Mouse (Mus musculus): Measurements from ENCODE around the gene Pde4d.

DNA sequence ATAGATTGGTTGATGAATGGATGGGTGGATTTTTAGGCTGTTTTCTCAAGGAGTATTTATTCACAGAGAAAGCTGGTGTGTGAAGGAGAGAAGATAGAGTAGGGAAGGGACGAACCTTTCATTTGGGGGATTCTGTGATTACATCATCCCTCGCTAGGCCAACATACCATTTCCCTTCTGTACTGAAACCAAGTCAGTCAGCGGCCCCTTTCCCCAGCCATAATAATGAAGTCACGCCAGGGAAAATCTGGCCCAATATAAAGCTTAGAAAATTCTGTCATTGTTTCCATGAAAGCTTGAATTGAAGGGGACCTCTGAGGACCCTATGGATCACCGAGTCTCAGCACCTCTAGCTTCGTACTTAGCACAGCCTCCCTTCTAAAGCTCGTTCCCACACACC, 307.7 kb downstream of the Pde4d start:
- TF ChIP-seq CTCF (IDR thresholded peaks at IDR 0.05; ENCODE audit: control insufficient read depth, insufficient read depth, insufficient read length) (no peak), MAX (IDR thresholded peaks at IDR 0.05) (no peak), USF1 (IDR thresholded peaks at IDR 0.05; ENCODE audit: low read depth) (no peak), MYOD1 (IDR thresholded peaks at IDR 0.05; ENCODE audit: control insufficient read depth, insufficient read length, low read depth) (no peak), CEBPB (IDR thresholded peaks at IDR 0.05; ENCODE audit: low read depth) (no peak), MYOG (IDR thresholded peaks at IDR 0.05; ENCODE audit: control insufficient read depth, extremely low read depth, insufficient read length) (no peak), FOSL1 (IDR thresholded peaks at IDR 0.05; ENCODE audit: insufficient read depth, low read length, poor library complexity, severe bottlenecking) (no peak)
